Mouse (Mus musculus): Measurements from ENCODE around the gene Lbx1. TPM values are rescaled to one million over a fixed set of nuclear protein-coding genes. Genes with fewer than 3 reads are reported as not detected.

Gene Lbx1
- total and polyA plus RNA-seq, 3 experiments: not detected

DNA sequence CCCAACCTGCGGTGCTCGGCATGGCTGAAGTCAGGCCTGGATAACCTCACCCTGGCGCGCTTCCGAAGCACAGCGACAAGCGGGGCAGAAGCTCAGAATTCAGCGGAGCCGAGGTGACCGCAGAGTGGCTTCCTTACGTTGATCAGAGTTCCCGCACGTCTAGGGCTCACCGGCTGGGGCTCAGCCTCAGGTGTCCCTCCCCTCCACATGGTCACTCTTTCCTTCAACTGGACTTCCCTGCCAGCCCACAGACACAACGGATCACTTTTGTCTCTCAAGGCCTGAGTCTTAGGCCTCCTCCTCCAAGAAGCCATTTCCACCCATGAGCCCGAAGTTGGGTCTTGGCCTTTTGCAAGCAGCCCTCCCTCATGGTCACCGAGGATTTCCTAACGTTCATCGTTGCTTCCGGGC lies 5.4 kb downstream of the Lbx1 start:
- Histone ChIP-seq H3K79me2 (replicated peaks; ENCODE audit: control insufficient read depth, extremely low read depth, insufficient read depth, poor library complexity, severe bottlenecking) (no peaks in the 10 kb centered on the region), H3K27me3 (replicated peaks) (peaks cover 29% of the 10 kb centered on the region), H3K27ac (ENCODE audit: insufficient read depth, low read depth) (no peak overlapping the region), H3K4me1 (ENCODE audit: control insufficient read depth in 1 of 2, insufficient read depth in 2 of 2) (no peaks in the 10 kb centered on the region), H3K4me2 (ENCODE audit: insufficient read depth, low read depth, poor library complexity, severe bottlenecking) (no peak overlapping the region), H3K9me3 (replicated peaks; ENCODE audit: low read length) (peaks cover 48% of the 10 kb centered on the region), H3K36me3 (replicated peaks in 1 of 2; ENCODE audit: control insufficient read depth in 1 of 2, insufficient read depth in 1 of 2, low read length in 1 of 2) (no peaks in the 10 kb centered on the region), H3K4me3 (replicated peaks in 1 of 3; ENCODE audit: low read depth in 2 of 3, low read length in 2 of 3, poor library complexity in 1 of 3) (no peak overlapping the region), H3K9ac (ENCODE audit: insufficient read depth, low read depth) (no peak overlapping the region)
- dilution Hi-C loops (cut with MboI; ENCODE audit: extremely low pct_ligation_motif_present, extremely low pct_unique_long_range_greater_than_20kb, low sequenced_read_pairs) (no loop called here), in situ Hi-C loops (cut with MboI; ENCODE audit: low pct_ligation_motif_present, low pct_unique_long_range_greater_than_20kb, low sequenced_read_pairs) (no loop called here)
- TF ChIP-seq TCF12 (IDR thresholded peaks at IDR 0.05; ENCODE audit: low read depth, low read length): no peak
- TF ChIP-seq PAX5 (IDR thresholded peaks at IDR 0.05; ENCODE audit: low read length): no peak
- no peak for TF ChIP-seq ELF1 (IDR thresholded peaks at IDR 0.05; ENCODE audit: low read depth, low read length)
- no peak for TF ChIP-seq SIN3A (IDR thresholded peaks at IDR 0.05; ENCODE audit: low read length)
- no peak for TF ChIP-seq BHLHE40 (IDR thresholded peaks at IDR 0.05; ENCODE audit: low read depth, low read length)
- TF ChIP-seq MAX (IDR thresholded peaks at IDR 0.05; ENCODE audit: low read length): no peak
- TF ChIP-seq E2F4 (IDR thresholded peaks at IDR 0.05; ENCODE audit: insufficient replicate concordance, low read depth, low read length): no peak
- TF ChIP-seq EP300 (IDR thresholded peaks at IDR 0.05; ENCODE audit: low read length): no peak
- TF ChIP-seq NRF1 (IDR thresholded peaks at IDR 0.05; ENCODE audit: low read depth, low read length): no peak
- TF ChIP-seq POLR2A (IDR thresholded peaks at IDR 0.05; ENCODE audit: low read depth, low read length): no peak
- TF ChIP-seq CTCF (conservative IDR thresholded peaks at IDR 0.05 in 1 of 2, IDR thresholded peaks at IDR 0.05 in 1 of 2; ENCODE audit: low read depth in 2 of 2, low read length in 2 of 2): no peak
- no peak for TF ChIP-seq RCOR1 (conservative IDR thresholded peaks at IDR 0.05; ENCODE audit: low read depth, low read length)
- no peak for DNase-seq (ENCODE audit: extremely low read depth)

DNA sequence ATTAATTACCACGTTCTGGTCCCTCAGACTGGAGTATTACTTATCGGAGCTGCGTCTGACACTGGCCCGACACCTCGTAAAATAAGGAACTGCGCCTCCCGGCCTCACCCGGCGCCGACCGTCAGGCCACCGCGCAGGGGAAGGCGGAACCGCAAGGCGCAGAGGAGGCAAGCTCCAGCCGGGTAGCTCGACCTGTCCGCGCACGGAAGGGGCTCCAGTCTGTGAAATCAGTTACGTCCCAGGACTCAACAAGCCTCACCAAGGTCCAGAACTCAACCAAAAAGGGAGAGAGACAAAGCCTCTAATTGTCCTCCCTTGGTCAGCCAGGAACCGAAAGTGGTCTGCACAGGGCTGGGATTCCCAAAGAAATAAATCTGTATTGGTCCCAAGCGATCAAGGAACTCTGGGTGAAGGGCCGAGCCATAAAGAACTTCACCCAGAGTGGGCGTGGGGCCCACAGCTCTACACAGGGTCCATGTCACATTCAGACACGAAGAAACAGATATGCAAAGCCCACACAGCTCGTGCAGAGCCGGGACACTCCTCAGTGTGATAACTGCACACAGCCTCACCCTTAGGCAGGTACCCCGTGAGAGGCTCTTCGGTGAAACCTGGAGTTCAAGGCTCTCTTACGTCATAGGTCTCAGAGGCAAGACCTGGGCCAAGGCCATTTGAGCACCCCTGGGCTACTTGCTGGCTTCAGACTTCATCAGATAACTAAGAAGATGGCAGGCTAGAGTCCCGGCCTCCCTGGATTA lies 6.1 kb downstream of the Lbx1 start:
- peaks cover 35% of the 10 kb centered on the region for H3K27me3 ChIP-seq (replicated peaks)
- peaks cover 42% of the 10 kb centered on the region for H3K9me3 ChIP-seq (replicated peaks; ENCODE audit: low read length)
- H3K36me3 ChIP-seq (replicated peaks in 1 of 2; ENCODE audit: control insufficient read depth in 1 of 2, insufficient read depth in 1 of 2, low read length in 1 of 2): no peaks in the 10 kb centered on the region
- H3K27ac ChIP-seq (ENCODE audit: insufficient read depth, low read depth): no peak overlapping the region
- H3K4me3 ChIP-seq (replicated peaks in 1 of 3; ENCODE audit: low read depth in 2 of 3, low read length in 2 of 3, poor library complexity in 1 of 3): no peak overlapping the region
- H3K4me2 ChIP-seq (ENCODE audit: insufficient read depth, low read depth, poor library complexity, severe bottlenecking): no peak overlapping the region
- TF ChIP-seq MYC (IDR thresholded peaks at IDR 0.05; ENCODE audit: low read depth, low read length) (no peak), NELFE (IDR thresholded peaks at IDR 0.05; ENCODE audit: low read depth, low read length) (no peak), GABPA (IDR thresholded peaks at IDR 0.05; ENCODE audit: insufficient replicate concordance, low read depth, low read length) (no peak), JUND (conservative IDR thresholded peaks at IDR 0.05; ENCODE audit: low read depth, low read length) (no peak), ELF1 (IDR thresholded peaks at IDR 0.05; ENCODE audit: low read depth, low read length) (no peak)
- no peak overlapping the region for H3K9ac ChIP-seq (ENCODE audit: insufficient read depth, low read depth)
- H3K79me2 ChIP-seq (replicated peaks; ENCODE audit: control insufficient read depth, extremely low read depth, insufficient read depth, poor library complexity, severe bottlenecking): no peaks in the 10 kb centered on the region
- DNase-seq (ENCODE audit: extremely low read depth): no peak
- dilution Hi-C loops (cut with MboI; ENCODE audit: extremely low pct_ligation_motif_present, extremely low pct_unique_long_range_greater_than_20kb, low sequenced_read_pairs) (no loop called here), in situ Hi-C loops (cut with MboI; ENCODE audit: low pct_ligation_motif_present, low pct_unique_long_range_greater_than_20kb, low sequenced_read_pairs) (no loop called here)
- H3K4me1 ChIP-seq (ENCODE audit: control insufficient read depth in 1 of 2, insufficient read depth in 2 of 2): no peaks in the 10 kb centered on the region

Measured in CH12.LX (cell line).